9 mouse cellular contexts compared by ENCODE assay signal in genomic region chr1:75345036-75345935, GRCm38 (mm10). TPM values are rescaled to one million over a fixed set of nuclear protein-coding genes. Genes with fewer than 3 reads are reported as not detected.
DNase-seq lines count a peak whose midpoint lies in the region; ATAC-seq lines count a peak whose summit lies in the region.
"Had no signal": no experiment of that assay in that cellular context is flagged by ENCODE, and none has a peak within 500 bp of the region (broad histone marks: within the 10 kb centered on the region; RNA-seq: fewer than 3 reads in every experiment).

No protein-coding gene starts in this region.

- no peak overlapping the region; the same call in 1 of the 2 replicates for H3K27ac ChIP-seq in limb, embryonic 15.5 days

- H3K4me3 ChIP-seq in limb, embryonic 15.5 days, result no peak overlapping the region

- DNase-seq in kidney, adult 18-20 months, result peak; percentile 10
- DNase-seq in kidney, adult 9 months, result no peak
- peak; percentile 62 for DNase-seq in MN1 (ENCODE audit: low spot score)
- DNase-seq in gastrocnemius, postnatal 25 days, result peak; percentile 74
- DNase-seq in adrenal gland, postnatal 14 days, result no peak
- no peak for DNase-seq in left cerebral cortex, postnatal 25 days (ENCODE audit: low spot score in 2 of 2)
- DNase-seq in T-cell, adult 2 months (ENCODE audit: low spot score), result no peak
- DNase-seq: cerebellum, postnatal 10 days had no signal

- no peak for ATAC-seq in limb, embryonic 15.5 days (ENCODE audit: insufficient number of reproducible peaks, low FRiP score, low TSS enrichment, low read depth)

- peaks cover 27% of the 10 kb centered on the region for H3K4me1 ChIP-seq in limb, embryonic 15.5 days

- H3K4me2 ChIP-seq in limb, embryonic 15.5 days, result 0 out of 2 replicates have a peak overlapping the region, but pooled peaks have one; percentile 12

- no peaks in the 10 kb centered on the region for H3K9me3 ChIP-seq in limb, embryonic 15.5 days

- intact Hi-C loops in left cerebral cortex, postnatal 25 days (cut with DNase I), result loop anchor here (10.0 kb wide), 1 partner anchor 250 kb away; no protein-coding TSS in a partner anchor

- 40% methylated on average over 20 of the region's 20 CpGs for WGBS in limb, embryonic 15.5 days

- H3K9ac ChIP-seq in limb, embryonic 15.5 days, result no peak overlapping the region

- no peaks in the 10 kb centered on the region for H3K36me3 ChIP-seq in limb, embryonic 15.5 days

- H3K27me3 ChIP-seq in limb, embryonic 15.5 days, result peaks cover 5% of the 10 kb centered on the region; the same call in 1 of the 2 replicates

RNA-seq across cellular contexts. Expression of gene Des, which starts 14.8 kb away (rescaled TPM):
- 1,000 to 10,000 TPM; 1,914 to 2,104 TPM for total RNA-seq in gastrocnemius, postnatal 25 days (2021)
- polyA plus RNA-seq in limb, embryonic 15.5 days (2015; fragmentation: Nextera tagmentation; extraction: Ambion mirVana), result 74.4 and 227 TPM in 2 replicates
- total RNA-seq in adrenal gland, postnatal 14 days (2021), result 19.8 and 26.9 TPM in 2 replicates
- total RNA-seq in left cerebral cortex, postnatal 25 days (2021), result 1 to 10 TPM in 1 of 2 experiments, under 1 TPM in 1; 0.99 to 1.1 TPM

RNA-seq across cellular contexts. Expression of gene Dnpep, which starts 27.5 kb away (rescaled TPM):
- 10 to 100 TPM; 46.1 to 51.4 TPM for total RNA-seq in gastrocnemius, postnatal 25 days (2021)
- polyA plus RNA-seq in limb, embryonic 15.5 days (2015; fragmentation: Nextera tagmentation; extraction: Ambion mirVana), result 117 TPM in 2 replicates
- total RNA-seq in adrenal gland, postnatal 14 days (2021), result 92.5 and 101 TPM in 2 replicates
- total RNA-seq in left cerebral cortex, postnatal 25 days (2021), result 10 to 100 TPM; 48.9 to 52.5 TPM

RNA-seq across cellular contexts. Expression of gene Speg, which starts 29.8 kb away (rescaled TPM):
- total RNA-seq in gastrocnemius, postnatal 25 days (2021), result 100 to 1,000 TPM; 200 to 244 TPM
- 15.4 and 16.3 TPM in 2 replicates for polyA plus RNA-seq in limb, embryonic 15.5 days (2015; fragmentation: Nextera tagmentation; extraction: Ambion mirVana)
- total RNA-seq in adrenal gland, postnatal 14 days (2021), result 11.0 and 18.3 TPM in 2 replicates
- 100 to 1,000 TPM; 192 to 208 TPM for total RNA-seq in left cerebral cortex, postnatal 25 days (2021)

Comparison
In these comparisons a context has a peak if more than half of its experiments do, and no peak if none do; other contexts are left out.
1. DNase-seq: peak in kidney, adult 18-20 months (single experiment), MN1 (single experiment) and gastrocnemius, postnatal 25 days (single experiment); none in kidney, adult 9 months (single experiment), adrenal gland, postnatal 14 days (single experiment), left cerebral cortex, postnatal 25 days (0 of 2) and T-cell, adult 2 months (single experiment).
2. RNA of gene Des, which starts 14.8 kb away (total RNA-seq): 1,914 to 2,104 TPM in gastrocnemius, postnatal 25 days; 19.8 to 26.9 TPM in adrenal gland, postnatal 14 days and 0.99 to 1.1 TPM in left cerebral cortex, postnatal 25 days; every median in the first group is over 10 times any median in the second.
3. RNA of gene Speg, which starts 29.8 kb away (total RNA-seq): 200 to 244 TPM in gastrocnemius, postnatal 25 days and 192 to 208 TPM in left cerebral cortex, postnatal 25 days; 11.0 to 18.3 TPM in adrenal gland, postnatal 14 days; every median in the first group is over 10 times any median in the second.